Mouse (Mus musculus) midbrain, embryonic 12.5 days (tissue): ENCODE measurements at regions not wholly inside any gene's neighbourhood (a gene's known extent, or its start where the extent isn't known, plus 50 kb on each side); places are given as distances from the start of the nearest gene placed in this dataset.
"Not testable (repeated sequence)": the region's sequence is repeated elsewhere in the genome, so short reads cannot be mapped to it uniquely, and the experiment has no call there.

ENCODE experiments used
- ATAC-seq: fragments of 200-750 bp; cut with Nextera tagmentation; 2 replicates; pipeline ENCODE4 v1.8.0; 2017; ENCODE audit warnings: low read depth, moderate TSS enrichment, moderate library complexity; ENCODE audit not compliant: low FRiP score
- H3K27ac ChIP-seq: fragments of 300-500 bp; sonication (generic); replicated peaks from 2 replicates; pipeline ENCODE4 v1.5.1; 2016; ENCODE audit warnings: mild to moderate bottlenecking
- H3K27me3 ChIP-seq: fragments of 300-500 bp; sonication (generic); 2 replicates; pipeline ENCODE4 v1.6.1; 2016; ENCODE audit warnings: mild to moderate bottlenecking
- H3K36me3 ChIP-seq: fragments of 300-500 bp; sonication (generic); 2 replicates; pipeline ENCODE4 v1.6.1; 2016
- H3K4me1 ChIP-seq: fragments of 300-500 bp; sonication (generic); 2 replicates; pipeline ENCODE4 v1.6.1; 2016
- H3K4me2 ChIP-seq: fragments of 300-500 bp; sonication (generic); replicated peaks from 2 replicates; pipeline ENCODE4 v1.6.1; 2016; ENCODE audit warnings: mild to moderate bottlenecking, moderate library complexity
- H3K4me3 ChIP-seq: fragments of 300-500 bp; sonication (generic); 2 replicates; pipeline ENCODE4 v1.5.1; 2016; ENCODE audit warnings: mild to moderate bottlenecking
- H3K9ac ChIP-seq: fragments of 300-500 bp; sonication (generic); replicated peaks from 2 replicates; pipeline ENCODE4 v1.6.1; 2016; ENCODE audit warnings: mild to moderate bottlenecking, moderate library complexity
- H3K9me3 ChIP-seq: fragments of 300-500 bp; sonication (generic); 2 replicates; pipeline ENCODE4 v1.6.1; 2016; ENCODE audit warnings: mild to moderate bottlenecking
- WGBS: fragments of 180-500 bp; shearing (Covaris S2); methylation state at CpG from one replicate; pipeline ENCODE4 v1.1.7; 2016; 5-methylcytosine and 5-hydroxymethylcytosine counted together

DNA sequence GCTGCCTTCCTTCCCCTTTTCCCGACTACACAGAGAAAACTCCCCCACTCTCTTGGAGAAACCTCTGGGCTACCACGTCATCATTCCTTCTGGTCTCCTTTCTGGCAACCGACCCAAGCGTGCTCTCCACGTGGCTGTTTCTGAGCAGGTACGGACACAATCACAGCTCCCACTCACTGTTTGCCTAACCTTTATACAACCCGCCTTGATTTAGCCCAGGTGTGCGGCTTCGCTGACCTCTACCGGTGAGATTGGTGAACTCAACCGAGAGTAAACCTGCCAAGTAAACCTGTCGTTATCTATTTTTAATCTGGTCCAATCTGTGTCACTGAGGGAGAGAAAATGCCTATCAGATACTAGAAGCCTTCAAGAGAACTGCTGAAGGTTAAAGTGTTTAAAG, 142.7 kb upstream of the Gnai1 start:
- no peak for ATAC-seq
- Histone ChIP-seq H3K4me1 (no peaks in the 10 kb centered on the region), H3K4me2 (no peak overlapping the region), H3K4me3 (no peak overlapping the region), H3K36me3 (no peaks in the 10 kb centered on the region), H3K27ac (no peak overlapping the region), H3K27me3 (no peaks in the 10 kb centered on the region), H3K9ac (no peak overlapping the region), H3K9me3 (no peaks in the 10 kb centered on the region)
- WGBS = 30% methylated on average over 12 of the region's 12 CpGs

DNA sequence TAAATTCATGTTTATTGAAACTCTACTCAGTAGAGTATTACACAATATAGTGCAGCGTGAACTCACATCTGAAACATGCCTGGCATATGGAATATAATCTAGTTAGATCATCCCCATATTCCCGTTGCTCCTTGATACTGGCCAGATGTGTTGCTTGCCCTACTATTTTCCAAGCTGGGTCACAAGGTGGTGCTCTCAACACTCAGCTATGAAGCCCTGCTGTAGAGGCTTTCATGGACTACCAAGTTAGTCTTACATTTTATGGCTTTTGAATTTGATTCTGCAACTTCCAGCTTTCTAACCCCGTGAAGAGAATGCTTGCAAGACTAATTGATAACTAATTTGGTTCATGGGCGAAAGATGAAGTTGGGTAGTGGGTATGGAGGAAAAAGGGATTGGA, 134.2 kb upstream of the Gnai1 start:
- no peaks in the 10 kb centered on the region for H3K27me3 ChIP-seq
- no peak overlapping the region for H3K4me2 ChIP-seq
- 87% methylated on average over 4 of the region's 4 CpGs for WGBS
- H3K4me3 ChIP-seq = no peak overlapping the region
- no peaks in the 10 kb centered on the region for H3K36me3 ChIP-seq
- H3K9ac ChIP-seq = no peak overlapping the region
- no peaks in the 10 kb centered on the region for H3K9me3 ChIP-seq
- no peak overlapping the region for H3K27ac ChIP-seq
- no peaks in the 10 kb centered on the region for H3K4me1 ChIP-seq
- no peak for ATAC-seq

DNA sequence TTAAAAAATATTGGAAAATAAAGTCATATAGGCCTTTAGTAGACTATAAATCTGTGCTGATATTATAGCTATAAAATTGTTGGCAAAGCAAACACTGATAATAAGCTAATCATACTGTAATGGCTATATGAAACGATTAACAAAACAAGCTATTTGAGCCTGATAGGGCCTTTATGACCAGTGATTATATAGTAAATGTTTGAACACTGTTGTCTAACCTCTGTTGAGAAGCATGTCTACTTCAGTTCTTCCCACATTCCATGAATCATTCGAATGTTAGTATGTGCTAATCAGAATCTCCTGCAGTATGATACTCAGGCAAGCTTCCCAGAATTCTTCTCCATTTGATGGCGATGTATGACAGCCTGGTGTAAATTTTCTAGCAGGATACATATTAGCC, 129.6 kb upstream of the Gnai1 start:
- 89% methylated on average over 3 of the region's 3 CpGs for WGBS
- Histone ChIP-seq H3K4me2 (no peak overlapping the region), H3K4me1 (no peaks in the 10 kb centered on the region), H3K27me3 (no peaks in the 10 kb centered on the region), H3K4me3 (no peak overlapping the region), H3K36me3 (no peaks in the 10 kb centered on the region), H3K9me3 (no peaks in the 10 kb centered on the region), H3K27ac (no peak overlapping the region), H3K9ac (no peak overlapping the region)
- no peak for ATAC-seq

- Histone ChIP-seq H3K27me3 (no peaks in the 10 kb centered on the region), H3K27ac (no peak overlapping the region), H3K9ac (no peak overlapping the region), H3K4me1 (no peaks in the 10 kb centered on the region), H3K36me3 (no peaks in the 10 kb centered on the region), H3K4me2 (no peak overlapping the region), H3K4me3 (no peak overlapping the region), H3K9me3 (no peaks in the 10 kb centered on the region)
- no peak for ATAC-seq
- 42% methylated on average over 1 of the region's 1 CpGs for WGBS
Observed at GRCm38 (mm10) chr5:18487076-18487772, 127.1 kb upstream of the Gnai1 start.

GRCm38 (mm10) chr5:18484376-18484775, 124.2 kb upstream of the Gnai1 start:
- Histone ChIP-seq H3K27ac (no peak overlapping the region), H3K9ac (no peak overlapping the region), H3K36me3 (no peaks in the 10 kb centered on the region), H3K4me2 (no peak overlapping the region), H3K4me3 (no peak overlapping the region), H3K4me1 (no peaks in the 10 kb centered on the region), H3K9me3 (no peaks in the 10 kb centered on the region), H3K27me3 (no peaks in the 10 kb centered on the region)
- ATAC-seq = no peak

DNA sequence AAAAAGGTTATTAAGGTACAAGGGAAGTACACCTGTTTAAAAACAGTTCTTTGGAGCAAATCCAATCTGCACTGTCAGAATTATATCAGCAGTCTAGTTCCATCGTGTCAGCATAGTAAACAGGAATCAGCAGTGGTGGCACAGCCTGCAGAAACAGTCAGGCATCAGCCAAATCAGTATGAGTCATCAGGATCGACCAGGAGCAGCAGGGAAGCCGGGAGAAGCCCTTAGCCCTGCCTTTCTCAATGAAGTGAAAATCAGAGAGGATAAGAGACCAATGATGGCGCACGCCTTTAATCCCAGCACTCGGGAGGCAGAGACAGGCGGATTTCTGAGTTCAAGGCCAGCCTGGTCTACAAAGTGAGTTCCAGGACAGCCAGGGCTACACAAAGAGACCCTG, 118.3 kb upstream of the Gnai1 start:
- Histone ChIP-seq H3K27ac (no peak overlapping the region), H3K36me3 (no peaks in the 10 kb centered on the region), H3K27me3 (no peaks in the 10 kb centered on the region), H3K4me2 (no peak overlapping the region), H3K9ac (no peak overlapping the region), H3K9me3 (no peaks in the 10 kb centered on the region), H3K4me1 (no peaks in the 10 kb centered on the region), H3K4me3 (no peak overlapping the region)
- ATAC-seq = no peak
- WGBS = 83% methylated on average over 7 of the region's 7 CpGs

GRCm38 (mm10) chr5:18477372-18478017, 117.3 kb upstream of the Gnai1 start:
- no peaks in the 10 kb centered on the region for H3K4me1 ChIP-seq
- WGBS = 89% methylated on average over 6 of the region's 6 CpGs
- H3K27ac ChIP-seq = no peak overlapping the region
- no peak overlapping the region for H3K4me3 ChIP-seq
- H3K36me3 ChIP-seq = no peaks in the 10 kb centered on the region
- no peak overlapping the region for H3K4me2 ChIP-seq
- no peaks in the 10 kb centered on the region for H3K9me3 ChIP-seq
- no peak for ATAC-seq
- H3K9ac ChIP-seq = no peak overlapping the region
- no peaks in the 10 kb centered on the region for H3K27me3 ChIP-seq

GRCm38 (mm10) chr5:18472114-18472513, 112.0 kb upstream of the Gnai1 start:
- Histone ChIP-seq H3K4me3 (no peak overlapping the region), H3K27ac (no peak overlapping the region), H3K9ac (no peak overlapping the region), H3K4me1 (no peaks in the 10 kb centered on the region), H3K36me3 (no peaks in the 10 kb centered on the region), H3K4me2 (no peak overlapping the region), H3K27me3 (no peaks in the 10 kb centered on the region), H3K9me3 (no peaks in the 10 kb centered on the region)
- no peak for ATAC-seq

- no peaks in the 10 kb centered on the region for H3K27me3 ChIP-seq
- H3K4me1 ChIP-seq = 0 out of 2 replicates have a peak, but pooled peaks cover 4% of the 10 kb centered on the region
- WGBS = 77% methylated on average over 1 of the region's 1 CpGs
- no peak for ATAC-seq
- no peak overlapping the region for H3K9ac ChIP-seq
- H3K27ac ChIP-seq = no peak overlapping the region
- no peak overlapping the region for H3K4me2 ChIP-seq
- H3K36me3 ChIP-seq = no peaks in the 10 kb centered on the region
- no peaks in the 10 kb centered on the region for H3K9me3 ChIP-seq
- H3K4me3 ChIP-seq = no peak overlapping the region
Observed at GRCm38 (mm10) chr5:18457771-18458170, 97.6 kb upstream of the Gnai1 start.

DNA sequence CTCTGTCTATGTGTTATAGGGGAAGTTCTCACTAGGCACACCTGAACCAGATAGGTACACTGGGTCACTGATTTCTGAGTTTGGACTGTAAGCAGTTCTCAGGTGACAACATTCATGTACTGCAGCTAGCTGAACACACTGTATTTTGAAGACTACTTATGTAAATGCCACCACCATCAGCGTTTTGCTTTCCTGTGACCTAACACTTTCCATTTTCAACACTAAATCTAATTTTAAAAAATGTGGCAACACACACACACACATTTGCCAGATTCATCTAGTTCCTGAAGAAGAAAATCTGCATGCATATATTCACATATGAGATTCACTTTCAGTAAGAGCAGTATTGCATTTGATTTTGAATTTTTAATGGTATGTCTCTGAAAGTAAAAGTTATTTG, 96.0 kb upstream of the Gnai1 start:
- Histone ChIP-seq H3K4me3 (no peak overlapping the region), H3K27me3 (no peaks in the 10 kb centered on the region), H3K4me2 (no peak overlapping the region), H3K9ac (no peak overlapping the region), H3K27ac (no peak overlapping the region), H3K9me3 (no peaks in the 10 kb centered on the region), H3K36me3 (no peaks in the 10 kb centered on the region), H3K4me1 (0 out of 2 replicates have a peak, but pooled peaks cover 4% of the 10 kb centered on the region)
- WGBS = 84% methylated on average over 1 of the region's 1 CpGs
- no peak for ATAC-seq

DNA sequence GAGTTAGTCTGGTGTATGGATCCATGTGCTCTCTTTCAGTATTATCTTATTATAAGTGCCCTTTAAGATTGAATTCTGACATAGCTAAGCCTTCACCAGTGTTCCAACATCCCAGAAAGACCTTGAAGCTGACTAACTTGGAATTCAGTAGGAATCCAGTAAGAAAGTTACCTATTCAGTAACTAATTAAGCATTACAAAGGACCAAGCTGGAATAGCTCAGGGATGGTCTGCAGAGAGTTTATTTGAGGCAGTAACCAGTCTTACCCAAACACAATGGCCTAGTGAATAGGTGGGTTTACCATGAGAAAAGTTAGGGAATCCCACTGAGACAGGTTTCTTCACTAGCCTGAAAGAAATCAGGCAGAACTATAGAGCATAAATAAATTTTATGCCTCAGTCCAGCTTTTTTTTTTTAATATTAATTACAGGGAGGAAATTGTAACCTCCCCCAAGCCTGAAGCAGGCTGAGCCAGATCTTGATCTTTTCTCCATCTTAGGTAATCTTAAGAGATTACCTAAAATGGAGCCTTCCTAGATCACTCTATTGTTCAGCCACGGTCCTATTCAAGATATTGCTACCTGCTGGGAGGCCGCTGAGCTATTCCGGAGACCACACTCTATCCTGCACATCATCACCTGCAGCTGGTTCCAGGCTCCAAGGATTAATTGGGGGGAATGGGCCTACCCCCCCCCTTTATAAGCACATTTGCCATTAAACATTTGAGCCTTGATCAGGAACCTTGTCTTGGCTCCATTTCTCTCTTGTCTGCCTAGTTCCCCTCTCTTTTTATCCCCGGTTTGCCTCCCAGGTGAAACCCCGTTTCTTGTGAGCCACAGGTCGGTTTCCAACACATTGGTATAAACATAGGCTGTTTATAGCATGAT, 93.0 kb upstream of the Gnai1 start:
- H3K4me2 ChIP-seq, ATAC-seq, H3K9me3 ChIP-seq, H3K36me3 ChIP-seq, H3K27me3 ChIP-seq, H3K27ac ChIP-seq, H3K9ac ChIP-seq, H3K4me3 ChIP-seq, H3K4me1 ChIP-seq: not testable (repeated sequence)
- WGBS = 49% methylated on average over 6 of the region's 6 CpGs

GRCm38 (mm10) chr5:18449261-18449660, 89.1 kb upstream of the Gnai1 start:
- Histone ChIP-seq H3K4me2 (no peak overlapping the region), H3K4me3 (no peak overlapping the region), H3K9me3 (no peaks in the 10 kb centered on the region), H3K9ac (no peak overlapping the region), H3K36me3 (no peaks in the 10 kb centered on the region), H3K27ac (no peak overlapping the region), H3K27me3 (no peaks in the 10 kb centered on the region), H3K4me1 (no peaks in the 10 kb centered on the region)
- ATAC-seq = no peak
- 90% methylated on average over 3 of the region's 3 CpGs for WGBS
